Mouse (Mus musculus) spleen, adult 2 months (tissue): Measurements from ENCODE around the gene Parn. TPM values are rescaled to one million over a fixed set of nuclear protein-coding genes. Genes with fewer than 3 reads are reported as not detected.
"Not testable (repeated sequence)": the region's sequence is repeated elsewhere in the genome, so short reads cannot be mapped to it uniquely, and the experiment has no call there.

ENCODE experiments used
- DNase-seq, 2 experiments: peaks; one replicate each; pipeline versions ENCODE4 v3.0.0 to v3.0.0-alpha.2; 2012 to 2021; ENCODE audit warnings: low spot score in 2 of 2, low read depth in 1 of 2
- H3K27ac ChIP-seq: fragments of 200-500 bp; 2 replicates; pipeline ENCODE4 v1.5.1; 2012; ENCODE audit warnings: low read length, inconsistent platforms; ENCODE audit not compliant: insufficient read depth
- H3K27me3 ChIP-seq: fragments of 200-500 bp; 2 replicates; pipeline ENCODE4 v1.6.1; 2012; ENCODE audit warnings: mild to moderate bottlenecking, moderate library complexity, low read length, inconsistent platforms; ENCODE audit not compliant: control insufficient read depth, insufficient read depth
- H3K36me3 ChIP-seq: fragments of 200-500 bp; 2 replicates; pipeline ENCODE4 v1.6.1; 2012; ENCODE audit warnings: mild to moderate bottlenecking, low read length, inconsistent platforms; ENCODE audit not compliant: control insufficient read depth, insufficient read depth
- H3K4me1 ChIP-seq: fragments of 200-500 bp; 2 replicates; pipeline ENCODE4 v1.6.1; 2011; ENCODE audit warnings: inconsistent platforms; ENCODE audit not compliant: control insufficient read depth, insufficient read depth, insufficient read length
- H3K4me3 ChIP-seq: fragments of 200-500 bp; 2 replicates; pipeline ENCODE4 v1.5.1; 2011; ENCODE audit warnings: mild to moderate bottlenecking, inconsistent platforms; ENCODE audit not compliant: insufficient read depth, insufficient read length; ENCODE audit errors: extremely low read depth
- CTCF ChIP-seq: fragments of 200-500 bp; IDR thresholded peaks from 2 replicates; pipeline ENCODE4 v1.5.1; 2011; ENCODE audit warnings: mild to moderate bottlenecking, inconsistent platforms; ENCODE audit not compliant: insufficient read depth, insufficient read length, insufficient replicate concordance; ENCODE audit errors: extremely low read depth
- POLR2A ChIP-seq: fragments of 200-500 bp; IDR thresholded peaks from 2 replicates; pipeline ENCODE4 v1.6.1; 2011; ENCODE audit warnings: low read depth, low read length, inconsistent platforms
- WGBS: fragments of 180-500 bp; shearing (Covaris S2); methylation state at CpG from one replicate; pipeline ENCODE4 v1.1.7; 2018; 5-methylcytosine and 5-hydroxymethylcytosine counted together
- polyA plus RNA-seq: library from polyadenylated mRNA; depleted of rRNA; stranded (reverse); fragments of >200 nt; gene quantifications from 2 replicates; pipeline ENCODE4 v1.2.3, GENCODE M21; 2012

The Parn gene
- polyA plus RNA-seq, 1 experiment: 9.9 TPM

DNA sequence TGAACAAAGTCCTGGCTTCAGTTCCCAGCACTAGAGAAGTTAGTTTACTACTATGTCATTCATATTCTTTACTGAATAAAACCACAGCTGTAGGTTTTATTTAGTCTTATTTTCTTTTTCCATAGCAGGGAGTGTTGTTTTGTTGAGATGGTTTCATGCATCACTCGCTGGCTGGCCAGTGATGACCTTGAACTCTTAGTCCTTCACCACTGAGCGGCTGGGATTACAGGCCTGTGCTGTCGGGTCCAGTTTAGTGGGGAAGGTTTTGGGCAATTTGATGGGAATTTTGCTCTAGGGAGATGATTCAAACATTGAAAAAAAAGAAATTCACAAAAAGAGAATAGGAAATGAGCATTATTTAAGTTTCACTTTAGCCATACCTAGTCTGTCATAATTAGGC is 6.5 kb upstream of the Parn start:
- Histone ChIP-seq H3K4me3 (no peak overlapping the region), H3K27ac (no peak overlapping the region), H3K36me3 (peaks cover 13% of the 10 kb centered on the region), H3K4me1 (no peaks in the 10 kb centered on the region; the same call in 1 of the 2 replicates), H3K27me3 (no peaks in the 10 kb centered on the region)
- no peak for DNase-seq
- TF ChIP-seq POLR2A: no peak
- TF ChIP-seq CTCF: no peak
- WGBS: 93% methylated on average over 3 of the region's 3 CpGs

DNA sequence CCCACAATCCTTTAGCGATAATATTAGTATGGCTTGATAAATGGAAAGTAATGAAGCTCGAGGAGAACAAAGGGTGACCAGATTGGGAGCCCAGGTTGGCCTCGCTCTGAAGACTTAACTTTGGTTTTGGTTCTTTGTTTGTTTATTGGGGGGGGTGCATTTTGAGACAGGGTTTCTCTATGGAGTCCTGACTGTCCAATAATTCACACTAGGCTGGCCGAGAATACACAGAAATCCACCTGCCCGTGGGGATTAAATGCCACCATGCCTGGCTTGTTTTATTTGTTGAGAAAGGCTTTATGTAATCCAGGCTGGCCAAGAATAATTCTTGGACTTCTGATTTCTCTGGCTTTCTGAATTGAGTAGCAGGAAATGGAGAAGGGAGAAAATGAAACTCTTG is 5.1 kb upstream of the Parn start:
- WGBS: 78% methylated on average over 5 of the region's 5 CpGs
- Histone ChIP-seq H3K27ac (no peak overlapping the region), H3K27me3 (no peaks in the 10 kb centered on the region), H3K4me3 (no peak overlapping the region), H3K36me3 (peaks cover 11% of the 10 kb centered on the region), H3K4me1 (peaks cover 3% of the 10 kb centered on the region; the same call in 1 of the 2 replicates)
- TF ChIP-seq CTCF (no peak), POLR2A (no peak)
- no peak for DNase-seq

DNA sequence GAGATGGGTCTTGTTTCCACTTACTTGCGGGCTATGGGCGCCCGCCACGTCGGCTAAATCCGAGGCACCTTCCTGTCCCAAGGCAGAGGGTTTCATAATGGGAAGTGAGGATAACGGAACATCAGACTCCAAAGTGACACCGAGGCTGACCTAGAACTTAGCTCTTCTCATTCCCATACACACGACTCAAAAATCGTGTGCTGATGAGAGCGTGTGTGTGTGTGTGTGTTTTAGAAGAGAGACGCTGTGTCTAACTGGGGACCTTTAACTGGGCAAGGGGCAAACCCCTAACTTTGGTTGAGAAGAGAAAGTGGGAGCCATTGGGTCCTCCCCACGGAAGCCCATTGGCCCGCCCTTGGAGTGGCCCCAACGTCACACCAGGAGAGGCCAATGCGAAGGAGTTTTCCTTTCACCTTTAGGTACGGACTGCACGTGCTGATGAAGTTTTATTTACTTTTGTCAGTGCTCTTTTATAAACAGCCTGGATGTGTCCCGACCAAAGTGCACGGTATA is 4.5 kb upstream of the Parn start:
- Histone ChIP-seq H3K27me3 (no peaks in the 10 kb centered on the region), H3K4me3 (peak overlapping the region; percentile 93), H3K4me1 (peaks cover 4% of the 10 kb centered on the region; the same call in 1 of the 2 replicates), H3K27ac (peak overlapping the region; percentile 89), H3K36me3 (peaks cover 8% of the 10 kb centered on the region)
- DNase-seq: peak; percentile 50 to 59
- no peak for TF ChIP-seq CTCF
- no peak for TF ChIP-seq POLR2A
- under 1% methylated on average over 20 of the region's 20 CpGs for WGBS

DNA sequence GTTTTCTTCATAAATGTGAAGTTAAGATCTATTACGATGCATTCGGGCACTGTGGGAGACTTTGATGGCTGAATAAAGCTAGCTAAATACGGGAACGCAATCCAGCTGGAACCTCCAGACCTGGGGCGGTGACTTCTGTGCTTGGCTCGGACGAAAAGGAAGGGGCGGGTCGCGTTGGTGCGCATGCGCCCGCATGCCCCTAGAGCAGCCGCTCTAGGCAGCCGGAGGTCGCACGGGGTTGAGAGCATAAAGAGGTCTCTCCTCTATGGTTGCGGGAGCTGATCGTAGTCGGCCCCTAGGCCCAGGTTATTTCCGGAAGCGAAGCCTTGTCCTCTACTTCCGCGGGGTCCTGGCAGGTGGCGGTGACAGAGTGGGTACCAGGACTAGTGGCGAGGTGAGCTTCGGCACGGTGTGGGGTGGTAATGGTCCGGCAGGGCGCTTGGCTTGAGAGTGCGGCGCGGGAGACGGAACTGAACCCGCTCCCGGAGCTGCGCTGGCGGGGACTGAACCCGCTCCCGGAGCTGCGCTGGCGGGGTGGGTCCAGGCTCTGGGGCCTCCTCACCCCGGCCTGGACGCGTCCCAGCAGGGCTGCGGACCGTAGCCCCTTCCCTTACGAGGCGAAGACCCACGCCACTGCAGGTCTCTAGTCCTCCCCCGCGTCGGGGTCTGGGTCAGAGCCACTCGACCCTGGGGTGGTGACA is 3.9 kb upstream of the Parn start, which contains the start of the genes Bfar and 3110001I22Rik:
TSS of gene Bfar (plus strand) at position 174 of the 701 bp plus-strand sequence.
TSS of gene 3110001I22Rik (plus strand) at position 245 of the 701 bp plus-strand sequence.
- Histone ChIP-seq H3K4me3 (peak within 1 kb of the TSS; percentile 93), H3K36me3 (peaks cover 2% of the 10 kb centered on the region), H3K27me3 (no peaks in the 10 kb centered on the region), H3K27ac (peak within 1 kb of the TSS; percentile 89), H3K4me1 (peaks cover 6% of the 10 kb centered on the region; the same call in 1 of the 2 replicates)
- WGBS: under 1% methylated on average over 54 of the region's 54 CpGs
- peak; percentile 87 to 88 for DNase-seq
- TF ChIP-seq POLR2A (peak; percentile 87), CTCF (no peak)

DNA sequence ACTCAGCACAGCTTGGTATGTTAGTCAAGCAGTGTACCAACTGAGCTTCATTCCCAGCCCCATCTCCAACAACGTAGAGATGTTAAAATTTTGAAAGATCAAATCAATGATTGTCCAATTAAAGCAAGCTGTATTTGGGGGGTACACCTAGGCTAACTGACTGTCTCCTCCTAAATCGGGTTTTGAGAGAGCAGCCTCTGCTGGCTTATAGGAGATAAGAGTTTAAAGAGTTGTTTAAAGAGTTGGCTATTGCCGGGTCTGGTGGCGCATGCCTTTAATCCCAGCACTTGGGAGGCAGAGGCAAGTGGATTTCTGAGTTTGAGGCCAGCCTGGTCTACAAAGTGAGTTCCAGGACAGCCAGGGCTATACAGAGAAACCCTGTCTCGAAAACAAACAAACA is 2.9 kb upstream of the Parn start:
- not testable (repeated sequence) for H3K4me1 ChIP-seq, DNase-seq, H3K4me3 ChIP-seq, H3K27ac ChIP-seq, H3K27me3 ChIP-seq, H3K36me3 ChIP-seq
- 75% methylated on average over 5 of the region's 5 CpGs for WGBS

DNA sequence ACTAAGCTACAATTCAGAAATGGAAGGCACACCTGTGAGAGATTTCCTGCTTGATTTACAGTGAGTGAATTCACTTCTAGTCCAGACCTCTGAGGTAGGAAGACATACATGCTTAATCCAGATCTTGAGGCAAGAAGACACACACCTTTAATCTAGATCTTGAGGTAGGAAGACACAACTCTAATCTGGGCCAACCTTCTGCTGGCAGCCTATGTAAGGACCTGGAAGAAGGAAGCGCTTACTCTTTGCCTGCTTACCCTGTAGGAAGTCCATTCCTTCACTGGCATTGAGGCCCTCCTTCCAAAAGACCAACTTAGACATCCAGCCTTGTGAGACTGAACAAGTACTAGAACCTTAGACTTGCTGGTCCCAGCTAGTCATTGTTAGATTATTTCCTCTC is 1.3 kb upstream of the Parn start:
- no peak for TF ChIP-seq POLR2A
- no peak for TF ChIP-seq CTCF
- Histone ChIP-seq H3K27ac (no peak overlapping the region), H3K4me1 (peaks cover 6% of the 10 kb centered on the region; the same call in 1 of the 2 replicates), H3K27me3 (no peaks in the 10 kb centered on the region), H3K4me3 (no peak overlapping the region), H3K36me3 (peaks cover 3% of the 10 kb centered on the region; the same call in 1 of the 2 replicates)
- WGBS: 97% methylated on average over 1 of the region's 1 CpGs
- DNase-seq: no peak

DNA sequence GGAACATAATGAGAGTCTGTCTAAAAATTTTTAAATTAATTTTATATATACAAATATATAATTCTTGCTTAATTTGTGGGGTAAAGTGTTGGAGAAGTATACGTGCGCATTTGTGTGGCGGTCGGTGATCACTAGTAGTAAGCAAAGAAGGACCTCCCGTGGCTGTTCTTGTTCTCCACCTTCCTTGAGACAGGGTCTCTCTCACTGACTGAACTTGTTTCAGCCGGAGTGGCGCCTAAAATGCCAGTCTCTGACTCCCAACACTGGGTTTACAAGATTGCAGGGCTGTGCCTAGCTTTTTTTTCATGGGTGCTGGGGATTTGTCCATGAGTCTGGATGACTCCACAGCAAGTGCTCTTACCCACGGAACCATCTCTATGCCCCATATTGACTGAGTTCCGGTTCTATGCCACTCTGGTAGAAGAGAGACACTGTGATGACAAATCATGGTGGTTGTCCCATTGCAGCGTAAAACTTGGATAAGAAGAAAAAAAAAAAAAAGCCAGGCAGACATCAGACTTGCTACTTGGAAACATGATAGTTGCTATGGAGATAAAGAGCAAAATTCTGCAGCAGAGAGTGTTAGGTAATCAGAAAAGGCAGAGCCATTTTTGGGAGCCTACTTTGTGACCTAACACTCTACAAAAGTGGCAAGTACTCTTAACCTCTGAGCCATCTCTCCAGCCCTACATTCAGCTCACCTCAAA is 585 bp upstream of the Parn start:
- TF ChIP-seq CTCF (no peak), POLR2A (no peak)
- peaks cover 3% of the 10 kb centered on the region; the same call in 1 of the 2 replicates for H3K36me3 ChIP-seq
- H3K4me1 ChIP-seq: peaks cover 6% of the 10 kb centered on the region; the same call in 1 of the 2 replicates
- DNase-seq: no peak
- H3K4me3 ChIP-seq: no peak overlapping the region
- no peaks in the 10 kb centered on the region for H3K27me3 ChIP-seq
- no peak overlapping the region for H3K27ac ChIP-seq
- 83% methylated on average over 10 of the region's 10 CpGs for WGBS
